Mouse (Mus musculus) embryonic facial prominence, embryonic 10.5 days (tissue): ENCODE data around the gene Gm43552. TPM values are rescaled to one million over a fixed set of nuclear protein-coding genes. Genes with fewer than 3 reads are reported as not detected.

Experiments used
- DNase-seq: peaks from one replicate; pipeline ENCODE4 v3.0.0-alpha.2; 2017; ENCODE audit warnings: low spot score
- H3K27ac ChIP-seq: fragments of 300-500 bp; sonication (generic); replicated peaks from 2 replicates; pipeline ENCODE4 v1.5.1; 2016; ENCODE audit warnings: mild to moderate bottlenecking
- H3K27me3 ChIP-seq: fragments of 300-500 bp; sonication (generic); replicated peaks from 2 replicates; pipeline ENCODE4 v1.6.1; 2016; ENCODE audit warnings: low read depth, mild to moderate bottlenecking; ENCODE audit not compliant: poor library complexity, severe bottlenecking
- H3K36me3 ChIP-seq: fragments of 300-500 bp; sonication (generic); replicated peaks from 2 replicates; pipeline ENCODE4 v1.6.1; 2016; ENCODE audit warnings: mild to moderate bottlenecking, moderate library complexity
- H3K4me1 ChIP-seq: fragments of 300-500 bp; sonication (generic); 2 replicates; pipeline ENCODE4 v1.6.1; 2016
- H3K4me3 ChIP-seq: fragments of 300-500 bp; sonication (generic); 2 replicates; pipeline ENCODE4 v1.5.1; 2016; ENCODE audit warnings: mild to moderate bottlenecking, moderate library complexity
- H3K9me3 ChIP-seq: fragments of 300-500 bp; sonication (generic); 2 replicates; pipeline ENCODE4 v1.6.1; 2016; ENCODE audit warnings: mild to moderate bottlenecking
- WGBS: fragments of 180-500 bp; shearing (Covaris S2); methylation state at CpG from one replicate; pipeline ENCODE4 v1.1.7; 2016; 5-methylcytosine and 5-hydroxymethylcytosine counted together
- polyA plus RNA-seq: library from polyadenylated mRNA; unstranded; fragments of >200 nt; fragmentation: Nextera tagmentation; extraction: Ambion mirVana; gene quantifications from 2 replicates; pipeline ENCODE4 v1.2.1, GENCODE M21; 2016

Gene Gm43552
- polyA plus RNA-seq, 1 experiment from 2014 or later = not detected

- DNase-seq = peak; percentile 73
- 54% methylated on average over 7 of the region's 7 CpGs for WGBS
- peaks cover 29% of the 10 kb centered on the region for H3K4me1 ChIP-seq
- H3K9me3 ChIP-seq = no peaks in the 10 kb centered on the region
- no peaks in the 10 kb centered on the region; the same call in 1 of the 2 replicates for H3K36me3 ChIP-seq
- H3K27me3 ChIP-seq = no peaks in the 10 kb centered on the region
- peak overlapping the region; percentile 83 for H3K27ac ChIP-seq
- H3K4me3 ChIP-seq = no peak overlapping the region
Observed at GRCm38 (mm10) chr5:65457086-65457827, 35.4 kb downstream of the Gm43552 start.

- Histone ChIP-seq H3K36me3 (no peaks in the 10 kb centered on the region), H3K27me3 (no peaks in the 10 kb centered on the region), H3K4me1 (peaks cover 29% of the 10 kb centered on the region), H3K9me3 (no peaks in the 10 kb centered on the region), H3K4me3 (no peak overlapping the region), H3K27ac (no peak overlapping the region)
- DNase-seq = no peak
- WGBS = 78% methylated on average over 5 of the region's 5 CpGs
Observed at GRCm38 (mm10) chr5:65454771-65455170, 37.9 kb downstream of the Gm43552 start.

GRCm38 (mm10) chr5:65448941-65449340 lies 43.7 kb downstream of the Gm43552 start:
- no peaks in the 10 kb centered on the region for H3K27me3 ChIP-seq
- WGBS = 84% methylated on average over 4 of the region's 4 CpGs
- H3K4me1 ChIP-seq = 0 out of 2 replicates have a peak, but pooled peaks cover 3% of the 10 kb centered on the region
- no peak overlapping the region for H3K27ac ChIP-seq
- H3K4me3 ChIP-seq = no peak overlapping the region
- DNase-seq = no peak
- no peaks in the 10 kb centered on the region; the same call in 1 of the 2 replicates for H3K36me3 ChIP-seq
- H3K9me3 ChIP-seq = no peaks in the 10 kb centered on the region

GRCm38 (mm10) chr5:65447826-65448225 lies 44.8 kb downstream of the Gm43552 start:
- 0 out of 2 replicates have a peak, but pooled peaks cover 3% of the 10 kb centered on the region for H3K4me1 ChIP-seq
- no peaks in the 10 kb centered on the region for H3K27me3 ChIP-seq
- no peaks in the 10 kb centered on the region; the same call in 1 of the 2 replicates for H3K36me3 ChIP-seq
- no peak overlapping the region for H3K27ac ChIP-seq
- no peak for DNase-seq
- no peak overlapping the region for H3K4me3 ChIP-seq
- WGBS = 79% methylated on average over 2 of the region's 2 CpGs
- H3K9me3 ChIP-seq = no peaks in the 10 kb centered on the region

GRCm38 (mm10) chr5:65446756-65447155 lies 45.9 kb downstream of the Gm43552 start:
- WGBS = 84% methylated on average over 2 of the region's 2 CpGs
- H3K27ac ChIP-seq = no peak overlapping the region
- H3K4me3 ChIP-seq = no peak overlapping the region
- H3K36me3 ChIP-seq = no peaks in the 10 kb centered on the region; the same call in 1 of the 2 replicates
- no peaks in the 10 kb centered on the region for H3K9me3 ChIP-seq
- H3K4me1 ChIP-seq = 0 out of 2 replicates have a peak, but pooled peaks cover 3% of the 10 kb centered on the region
- H3K27me3 ChIP-seq = no peaks in the 10 kb centered on the region
- DNase-seq = no peak

GRCm38 (mm10) chr5:65444981-65445380 lies 47.7 kb downstream of the Gm43552 start:
- no peak overlapping the region for H3K27ac ChIP-seq
- DNase-seq = no peak
- H3K36me3 ChIP-seq = no peaks in the 10 kb centered on the region; the same call in 1 of the 2 replicates
- 79% methylated on average over 5 of the region's 6 CpGs for WGBS
- 0 out of 2 replicates have a peak, but pooled peaks cover 3% of the 10 kb centered on the region for H3K4me1 ChIP-seq
- H3K4me3 ChIP-seq = no peak overlapping the region
- H3K9me3 ChIP-seq = no peaks in the 10 kb centered on the region
- no peaks in the 10 kb centered on the region for H3K27me3 ChIP-seq

- peaks cover 24% of the 10 kb centered on the region for H3K4me1 ChIP-seq
- no peaks in the 10 kb centered on the region for H3K9me3 ChIP-seq
- no peaks in the 10 kb centered on the region for H3K36me3 ChIP-seq
- no peak overlapping the region for H3K27ac ChIP-seq
- no peaks in the 10 kb centered on the region for H3K27me3 ChIP-seq
- no peak overlapping the region for H3K4me3 ChIP-seq
- DNase-seq = no peak
Observed at GRCm38 (mm10) chr5:65438041-65438440, 54.6 kb downstream of the Gm43552 start.

GRCm38 (mm10) chr5:65435806-65436561 lies 56.6 kb downstream of the Gm43552 start, which contains the start of gene Ugdh:
Ugdh (minus strand) TSS chr5:65435949.
- Histone ChIP-seq H3K9me3 (no peaks in the 10 kb centered on the region), H3K36me3 (no peaks in the 10 kb centered on the region), H3K4me3 (peak within 1 kb of the TSS; percentile 82), H3K4me1 (peaks cover 27% of the 10 kb centered on the region), H3K27me3 (no peaks in the 10 kb centered on the region), H3K27ac (peak within 1 kb of the TSS; percentile 90)
- peak; percentile 98 for DNase-seq
- WGBS = under 1% methylated on average over 51 of the region's 51 CpGs

GRCm38 (mm10) chr5:65435363-65435805 lies 57.2 kb downstream of the Gm43552 start:
- peak overlapping the region; percentile 90 for H3K27ac ChIP-seq
- no peaks in the 10 kb centered on the region for H3K27me3 ChIP-seq
- H3K36me3 ChIP-seq = no peaks in the 10 kb centered on the region; the same call in 1 of the 2 replicates
- peak overlapping the region; percentile 82 for H3K4me3 ChIP-seq
- WGBS = under 1% methylated on average over 47 of the region's 47 CpGs
- no peak for DNase-seq
- no peaks in the 10 kb centered on the region for H3K9me3 ChIP-seq
- H3K4me1 ChIP-seq = peaks cover 27% of the 10 kb centered on the region

- WGBS = 7% methylated on average over 15 of the region's 15 CpGs
- DNase-seq = peak; percentile 44
Observed at GRCm38 (mm10) chr5:65434471-65435362, 57.9 kb downstream of the Gm43552 start.

GRCm38 (mm10) chr5:65429441-65429840 lies 63.2 kb downstream of the Gm43552 start:
- H3K36me3 ChIP-seq = peaks cover 25% of the 10 kb centered on the region
- no peak for DNase-seq
- no peak overlapping the region for H3K4me3 ChIP-seq
- WGBS = 91% methylated on average over 5 of the region's 5 CpGs
- no peaks in the 10 kb centered on the region for H3K9me3 ChIP-seq
- peaks cover 13% of the 10 kb centered on the region for H3K4me1 ChIP-seq
- no peaks in the 10 kb centered on the region for H3K27me3 ChIP-seq
- no peak overlapping the region for H3K27ac ChIP-seq

More at GRCm38 (mm10) chr5:65434471-65435362, 57.9 kb downstream of the Gm43552 start:
- no peaks in the 10 kb centered on the region for H3K9me3 ChIP-seq
- H3K27me3 ChIP-seq = no peaks in the 10 kb centered on the region
- no peaks in the 10 kb centered on the region; the same call in 1 of the 2 replicates for H3K36me3 ChIP-seq
- H3K27ac ChIP-seq = peak overlapping the region; percentile 90
- peaks cover 27% of the 10 kb centered on the region for H3K4me1 ChIP-seq
- H3K4me3 ChIP-seq = peak overlapping the region; percentile 82

GRCm38 (mm10) chr5:65428321-65428720 lies 64.3 kb downstream of the Gm43552 start:
- H3K27me3 ChIP-seq = no peaks in the 10 kb centered on the region
- H3K4me1 ChIP-seq = peaks cover 9% of the 10 kb centered on the region
- 48% methylated on average over 4 of the region's 4 CpGs for WGBS
- H3K9me3 ChIP-seq = no peaks in the 10 kb centered on the region
- H3K27ac ChIP-seq = no peak overlapping the region
- DNase-seq = no peak
- H3K4me3 ChIP-seq = no peak overlapping the region
- peaks cover 35% of the 10 kb centered on the region for H3K36me3 ChIP-seq
